Mouse (Mus musculus) liver, adult 2 months (tissue): ENCODE data around the gene Gm49337.

Experiments
- CTCF ChIP-seq: fragments of 200-500 bp; IDR thresholded peaks from 2 replicates; pipeline ENCODE4 v1.5.1; 2011; ENCODE audit warnings: low read depth, low read length, control low read depth
- POLR2A ChIP-seq: fragments of 200-500 bp; IDR thresholded peaks from 2 replicates; pipeline ENCODE4 v1.6.1; 2011; ENCODE audit warnings: low read length, control low read depth; ENCODE audit not compliant: insufficient read depth; ENCODE audit errors: extremely low read depth

- peak; percentile 64 for TF ChIP-seq POLR2A
- TF ChIP-seq CTCF: no peak
These were observed 22.9 kb upstream of the Gm49337 start for GRCm38 (mm10) chr4:116150156-116150861.
